26 mouse cellular contexts compared by ENCODE assay signal in the genomic region with DNA sequence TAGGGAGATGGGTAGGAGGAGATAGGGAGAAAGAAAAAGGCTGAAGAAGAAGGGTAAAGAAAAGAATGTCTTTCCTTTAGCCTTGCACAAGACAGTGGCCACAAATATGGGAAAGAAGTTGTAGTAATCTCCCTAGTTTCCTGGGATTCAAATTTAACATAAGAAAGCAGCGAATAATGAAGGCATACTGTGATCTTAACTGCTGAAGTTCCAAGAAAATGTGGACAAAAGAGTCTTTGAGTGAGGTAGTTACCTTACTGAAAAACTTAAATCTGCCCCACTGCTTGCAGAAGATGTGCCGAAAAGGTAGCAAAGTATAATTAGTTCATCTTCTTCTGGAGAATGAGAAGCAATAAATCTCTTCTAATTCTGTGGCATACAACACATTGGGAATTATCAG.
"Had no signal": no experiment of that assay in that cellular context is flagged by ENCODE, and none has a peak within 500 bp of the region (broad histone marks: within the 10 kb centered on the region; RNA-seq: fewer than 3 reads in every experiment).

No protein-coding gene starts in this region.

- H3K9ac ChIP-seq: embryonic facial prominence, embryonic 12.5 days; embryonic facial prominence, embryonic 13.5 days; embryonic facial prominence, embryonic 15.5 days; forebrain, embryonic 12.5 days; forebrain, embryonic 13.5 days; forebrain, embryonic 15.5 days; forebrain, postnatal 0 days had no signal

- H3K4me3 ChIP-seq: embryonic facial prominence, embryonic 10.5 days; embryonic facial prominence, embryonic 12.5 days; embryonic facial prominence, embryonic 13.5 days; embryonic facial prominence, embryonic 15.5 days; erythroblast, embryonic 14.5 days; forebrain, embryonic 10.5 days; forebrain, embryonic 12.5 days; forebrain, embryonic 13.5 days; forebrain, embryonic 15.5 days; gastrocnemius, adult 2 months; heart, adult 2 months had no signal

- H3K36me3 ChIP-seq: embryonic facial prominence, embryonic 10.5 days; embryonic facial prominence, embryonic 12.5 days; embryonic facial prominence, embryonic 13.5 days; embryonic facial prominence, embryonic 15.5 days; forebrain, embryonic 10.5 days; forebrain, embryonic 12.5 days; forebrain, embryonic 15.5 days had no signal

- DNase-seq: cerebellum, adult 9-11 months; cerebellum, postnatal 10 days; cerebellum, postnatal 14 days; cerebellum, postnatal 25 days; cerebellum, postnatal 36 days; embryo, embryonic 11 days; forebrain, postnatal 0 days; gastrocnemius, adult 2 months; gastrocnemius, postnatal 10 days; gastrocnemius, postnatal 14 days; gastrocnemius, postnatal 25 days; gastrocnemius, postnatal 36 days; heart, adult 11 months; heart, adult 18-20 months; heart, adult 2 months had no signal

- H3K4me1 ChIP-seq: embryonic facial prominence, embryonic 10.5 days; embryonic facial prominence, embryonic 12.5 days; embryonic facial prominence, embryonic 13.5 days; embryonic facial prominence, embryonic 15.5 days; forebrain, embryonic 10.5 days; forebrain, embryonic 12.5 days; forebrain, embryonic 13.5 days; forebrain, embryonic 15.5 days had no signal

- H3K27me3 ChIP-seq: embryonic facial prominence, embryonic 12.5 days; embryonic facial prominence, embryonic 13.5 days; embryonic facial prominence, embryonic 15.5 days; forebrain, embryonic 12.5 days; forebrain, embryonic 13.5 days; forebrain, embryonic 15.5 days had no signal

- H3K4me2 ChIP-seq: embryonic facial prominence, embryonic 12.5 days; embryonic facial prominence, embryonic 13.5 days; embryonic facial prominence, embryonic 15.5 days; forebrain, embryonic 12.5 days; forebrain, embryonic 13.5 days; forebrain, embryonic 15.5 days had no signal

- H3K27ac ChIP-seq: embryonic facial prominence, embryonic 10.5 days; embryonic facial prominence, embryonic 12.5 days; embryonic facial prominence, embryonic 13.5 days; embryonic facial prominence, embryonic 15.5 days; forebrain, embryonic 10.5 days; forebrain, embryonic 12.5 days; forebrain, embryonic 13.5 days; forebrain, embryonic 15.5 days; gastrocnemius, adult 2 months; heart, adult 2 months had no signal

- ATAC-seq: forebrain, embryonic 13.5 days; forebrain, embryonic 14.5 days; forebrain, embryonic 15.5 days; forebrain, embryonic 16.5 days; forebrain, postnatal 0 days had no signal

- H3K9me3 ChIP-seq: embryonic facial prominence, embryonic 10.5 days; embryonic facial prominence, embryonic 12.5 days; embryonic facial prominence, embryonic 13.5 days; embryonic facial prominence, embryonic 15.5 days; forebrain, embryonic 10.5 days; forebrain, embryonic 12.5 days; forebrain, embryonic 13.5 days; forebrain, embryonic 15.5 days had no signal
